Mouse (Mus musculus): Measurements from ENCODE around the gene Col4a4. TPM values are rescaled to one million over a fixed set of nuclear protein-coding genes. Genes with fewer than 3 reads are reported as not detected.
A peak's percentile ranks its signal among the peaks of the same experiment; 100 is the strongest.

Col4a4 gene
- polyA plus RNA-seq, 1 experiment from 2014 or later, result 0.19 TPM

- H3K27me3 ChIP-seq (replicated peaks; ENCODE audit: control insufficient read depth, insufficient read depth, low read length), result no peaks in the 10 kb centered on the region
- H3K4me3 ChIP-seq (ENCODE audit: low read depth, low read length), result no peak overlapping the region
- ATAC-seq (ENCODE audit: low read depth), result no peak
- no peaks in the 10 kb centered on the region for H3K36me3 ChIP-seq (ENCODE audit: control insufficient read depth, insufficient read depth, low read length)
- H3K9ac ChIP-seq (ENCODE audit: low read depth, low read length), result no peak overlapping the region
- 77% methylated on average over 5 of the region's 5 CpGs for WGBS
- H3K27ac ChIP-seq (replicated peaks; ENCODE audit: low read depth, low read length), result no peak overlapping the region
- no peak overlapping the region for H3K4me2 ChIP-seq (ENCODE audit: low read depth, low read length)
- DNase-seq (ENCODE audit: low spot score), result no peak
- H3K9me3 ChIP-seq (ENCODE audit: control insufficient read depth, low read length), result no peaks in the 10 kb centered on the region
- no peaks in the 10 kb centered on the region for H3K4me1 ChIP-seq (ENCODE audit: control insufficient read depth, insufficient read depth, low read length)
These were observed 46.6 kb downstream of the Col4a4 start for GRCm38 (mm10) chr1:82540056-82540455.

GRCm38 (mm10) chr1:82537848-82538247, 48.8 kb downstream of the Col4a4 start:
- Histone ChIP-seq H3K36me3 (ENCODE audit: control insufficient read depth, insufficient read depth, low read length) (no peaks in the 10 kb centered on the region), H3K9ac (ENCODE audit: low read depth, low read length) (no peak overlapping the region), H3K9me3 (ENCODE audit: control insufficient read depth, low read length) (no peaks in the 10 kb centered on the region), H3K4me3 (ENCODE audit: low read depth, low read length) (no peak overlapping the region), H3K27me3 (replicated peaks; ENCODE audit: control insufficient read depth, insufficient read depth, low read length) (no peaks in the 10 kb centered on the region), H3K4me2 (ENCODE audit: low read depth, low read length) (no peak overlapping the region), H3K27ac (replicated peaks; ENCODE audit: low read depth, low read length) (no peak overlapping the region), H3K4me1 (ENCODE audit: control insufficient read depth, insufficient read depth, low read length) (no peaks in the 10 kb centered on the region)
- ATAC-seq (ENCODE audit: low read depth) (no peak), DNase-seq (ENCODE audit: low spot score) (no peak)
- WGBS, result 62% methylated on average over 3 of the region's 3 CpGs

- H3K4me2 ChIP-seq (ENCODE audit: low read depth, low read length), result no peak overlapping the region
- DNase-seq (ENCODE audit: low spot score) (no peak), ATAC-seq (ENCODE audit: low read depth) (no peak)
- H3K27me3 ChIP-seq (replicated peaks; ENCODE audit: control insufficient read depth, insufficient read depth, low read length), result no peaks in the 10 kb centered on the region
- H3K9ac ChIP-seq (ENCODE audit: low read depth, low read length), result no peak overlapping the region
- H3K4me3 ChIP-seq (ENCODE audit: low read depth, low read length), result no peak overlapping the region
- no peaks in the 10 kb centered on the region for H3K9me3 ChIP-seq (ENCODE audit: control insufficient read depth, low read length)
- H3K27ac ChIP-seq (replicated peaks; ENCODE audit: low read depth, low read length), result no peak overlapping the region
- WGBS, result 68% methylated on average over 6 of the region's 6 CpGs
- H3K4me1 ChIP-seq (ENCODE audit: control insufficient read depth, insufficient read depth, low read length), result no peaks in the 10 kb centered on the region
- H3K36me3 ChIP-seq (ENCODE audit: control insufficient read depth, insufficient read depth, low read length), result no peaks in the 10 kb centered on the region
These were observed 50.0 kb downstream of the Col4a4 start for GRCm38 (mm10) chr1:82536515-82537174.

- Histone ChIP-seq H3K4me1 (ENCODE audit: control insufficient read depth, insufficient read depth, low read length) (no peaks in the 10 kb centered on the region), H3K27ac (replicated peaks; ENCODE audit: low read depth, low read length) (no peak overlapping the region), H3K27me3 (replicated peaks; ENCODE audit: control insufficient read depth, insufficient read depth, low read length) (no peaks in the 10 kb centered on the region), H3K4me3 (ENCODE audit: low read depth, low read length) (no peak overlapping the region), H3K9ac (ENCODE audit: low read depth, low read length) (no peak overlapping the region), H3K4me2 (ENCODE audit: low read depth, low read length) (no peak overlapping the region), H3K9me3 (ENCODE audit: control insufficient read depth, low read length) (no peaks in the 10 kb centered on the region), H3K36me3 (ENCODE audit: control insufficient read depth, insufficient read depth, low read length) (no peaks in the 10 kb centered on the region)
- 60% methylated on average over 4 of the region's 4 CpGs for WGBS
- no peak for DNase-seq (ENCODE audit: low spot score)
- ATAC-seq (ENCODE audit: low read depth), result no peak
These were observed 58.7 kb downstream of the Col4a4 start for GRCm38 (mm10) chr1:82527931-82528330.

GRCm38 (mm10) chr1:82491954-82492353, 94.7 kb downstream of the Col4a4 start:
- no peak overlapping the region for H3K4me2 ChIP-seq (ENCODE audit: low read depth, low read length)

GRCm38 (mm10) chr1:82486371-82486770, 100.3 kb downstream of the Col4a4 start:
- H3K4me2 ChIP-seq (ENCODE audit: low read depth, low read length), result no peak overlapping the region
- DNase-seq (ENCODE audit: low spot score) (no peak), ATAC-seq (ENCODE audit: low read depth) (no peak)
- no peaks in the 10 kb centered on the region for H3K9me3 ChIP-seq (ENCODE audit: control insufficient read depth, low read length)
- WGBS, result 79% methylated on average over 4 of the region's 4 CpGs
- H3K9ac ChIP-seq (ENCODE audit: low read depth, low read length), result no peak overlapping the region
- H3K4me1 ChIP-seq (ENCODE audit: control insufficient read depth, insufficient read depth, low read length), result no peaks in the 10 kb centered on the region
- H3K27me3 ChIP-seq (replicated peaks; ENCODE audit: control insufficient read depth, insufficient read depth, low read length), result no peaks in the 10 kb centered on the region
- H3K36me3 ChIP-seq (ENCODE audit: control insufficient read depth, insufficient read depth, low read length), result no peaks in the 10 kb centered on the region
- no peak overlapping the region for H3K27ac ChIP-seq (replicated peaks; ENCODE audit: low read depth, low read length)
- H3K4me3 ChIP-seq (ENCODE audit: low read depth, low read length), result no peak overlapping the region

More at GRCm38 (mm10) chr1:82491954-82492353, 94.7 kb downstream of the Col4a4 start:
- H3K27ac ChIP-seq (replicated peaks; ENCODE audit: low read depth, low read length), result no peak overlapping the region
- WGBS, result 75% methylated on average over 2 of the region's 2 CpGs
- H3K4me3 ChIP-seq (ENCODE audit: low read depth, low read length), result no peak overlapping the region
- ATAC-seq (ENCODE audit: low read depth) (no peak), DNase-seq (ENCODE audit: low spot score) (no peak)
- H3K9me3 ChIP-seq (ENCODE audit: control insufficient read depth, low read length), result no peaks in the 10 kb centered on the region
- H3K36me3 ChIP-seq (ENCODE audit: control insufficient read depth, insufficient read depth, low read length), result no peaks in the 10 kb centered on the region
- H3K27me3 ChIP-seq (replicated peaks; ENCODE audit: control insufficient read depth, insufficient read depth, low read length), result no peaks in the 10 kb centered on the region
- no peak overlapping the region for H3K9ac ChIP-seq (ENCODE audit: low read depth, low read length)
- H3K4me1 ChIP-seq (ENCODE audit: control insufficient read depth, insufficient read depth, low read length), result no peaks in the 10 kb centered on the region

- 70% methylated on average over 7 of the region's 7 CpGs for WGBS
- ATAC-seq (ENCODE audit: low read depth), result no peak
- H3K27ac ChIP-seq (replicated peaks; ENCODE audit: low read depth, low read length), result no peak overlapping the region
- H3K4me1 ChIP-seq (ENCODE audit: control insufficient read depth, insufficient read depth, low read length), result no peaks in the 10 kb centered on the region
- no peak overlapping the region for H3K4me2 ChIP-seq (ENCODE audit: low read depth, low read length)
- no peak overlapping the region for H3K4me3 ChIP-seq (ENCODE audit: low read depth, low read length)
- no peaks in the 10 kb centered on the region for H3K9me3 ChIP-seq (ENCODE audit: control insufficient read depth, low read length)
- H3K36me3 ChIP-seq (ENCODE audit: control insufficient read depth, insufficient read depth, low read length), result no peaks in the 10 kb centered on the region
- DNase-seq (ENCODE audit: low spot score), result peak; percentile 8
- H3K9ac ChIP-seq (ENCODE audit: low read depth, low read length), result no peak overlapping the region
- H3K27me3 ChIP-seq (replicated peaks; ENCODE audit: control insufficient read depth, insufficient read depth, low read length), result no peaks in the 10 kb centered on the region
These were observed 104.3 kb downstream of the Col4a4 start for GRCm38 (mm10) chr1:82482371-82482770.

- no peaks in the 10 kb centered on the region for H3K36me3 ChIP-seq (ENCODE audit: control insufficient read depth, insufficient read depth, low read length)
These were observed 106.8 kb downstream of the Col4a4 start for GRCm38 (mm10) chr1:82479696-82480487.

More at GRCm38 (mm10) chr1:82479696-82480487, 106.8 kb downstream of the Col4a4 start:
- WGBS, result 80% methylated on average over 12 of the region's 12 CpGs
- DNase-seq (ENCODE audit: low spot score) (peak; percentile 24), ATAC-seq (ENCODE audit: low read depth) (no peak)
- Histone ChIP-seq H3K9me3 (ENCODE audit: control insufficient read depth, low read length) (no peaks in the 10 kb centered on the region), H3K27me3 (replicated peaks; ENCODE audit: control insufficient read depth, insufficient read depth, low read length) (no peaks in the 10 kb centered on the region), H3K4me3 (ENCODE audit: low read depth, low read length) (no peak overlapping the region), H3K27ac (replicated peaks; ENCODE audit: low read depth, low read length) (no peak overlapping the region), H3K4me2 (ENCODE audit: low read depth, low read length) (no peak overlapping the region), H3K9ac (ENCODE audit: low read depth, low read length) (no peak overlapping the region), H3K4me1 (ENCODE audit: control insufficient read depth, insufficient read depth, low read length) (0 out of 2 replicates have a peak, but pooled peaks cover 4% of the 10 kb centered on the region)
